Mouse (Mus musculus): ENCODE data around the gene Rnf5.
A peak's percentile ranks its signal among the peaks of the same experiment; 100 is the strongest.

Gene Rnf5

GRCm38 (mm10) chr17:34605609-34606008 lies 2.1 kb upstream of the Rnf5 start:
- DNase-seq (ENCODE audit: low read depth) = peak; percentile 96

GRCm38 (mm10) chr17:34604511-34605237 lies 1.2 kb upstream of the Rnf5 start:
- peak; percentile 69 for DNase-seq (ENCODE audit: low read depth)

- DNase-seq (ENCODE audit: low read depth) = peak; percentile 100
Measured at GRCm38 (mm10) chr17:34604061-34604508, 595 bp upstream of the Rnf5 start, which contains the start of gene Agpat1. Agpat1 (plus strand) TSS chr17:34604262.

GRCm38 (mm10) chr17:34601796-34602195 lies 1.7 kb downstream of the Rnf5 start:
- DNase-seq (ENCODE audit: low read depth) = no peak

- no peak for DNase-seq (ENCODE audit: low read depth)
Measured at GRCm38 (mm10) chr17:34599891-34600290, 3.6 kb downstream of the Rnf5 start.

- no peak for DNase-seq (ENCODE audit: low read depth)
Measured at GRCm38 (mm10) chr17:34597566-34598095, 5.9 kb downstream of the Rnf5 start, which contains the start of gene Ager. Ager (plus strand) TSS chr17:34597862.

- DNase-seq (ENCODE audit: low read depth) = no peak
Measured at GRCm38 (mm10) chr17:34596098-34596497, 7.4 kb downstream of the Rnf5 start.

- DNase-seq (ENCODE audit: low read depth) = no peak
Measured at GRCm38 (mm10) chr17:34593752-34594525, 9.6 kb downstream of the Rnf5 start.

- peak; percentile 67 for DNase-seq (ENCODE audit: low read depth)
Measured at GRCm38 (mm10) chr17:34592581-34593549, 10.6 kb downstream of the Rnf5 start.

- DNase-seq (ENCODE audit: low read depth) = peak; percentile 90
Measured at GRCm38 (mm10) chr17:34591994-34592375, 11.5 kb downstream of the Rnf5 start.

GRCm38 (mm10) chr17:34591029-34591993 lies 12.2 kb downstream of the Rnf5 start, which contains the start of gene Pbx2:
Pbx2 (plus strand) TSS chr17:34591266.
- peak; percentile 57 for DNase-seq (ENCODE audit: low read depth)

GRCm38 (mm10) chr17:34590154-34590987 lies 13.1 kb downstream of the Rnf5 start:
- peak; percentile 42 for DNase-seq (ENCODE audit: low read depth)

GRCm38 (mm10) chr17:34589681-34590101 lies 13.8 kb downstream of the Rnf5 start, which contains the start of gene Gpsm3:
Gpsm3 (plus strand) TSS chr17:34589806.
- peak; percentile 80 for DNase-seq (ENCODE audit: low read depth)

- DNase-seq (ENCODE audit: low read depth) = no peak
Measured at GRCm38 (mm10) chr17:34589206-34589605, 14.3 kb downstream of the Rnf5 start.

GRCm38 (mm10) chr17:34588767-34589166 lies 14.7 kb downstream of the Rnf5 start:
- peak; percentile 24 for DNase-seq (ENCODE audit: low read depth)

- DNase-seq (ENCODE audit: low read depth) = peak; percentile 54
Measured at GRCm38 (mm10) chr17:34587814-34588213, 15.7 kb downstream of the Rnf5 start.

GRCm38 (mm10) chr17:34587423-34587811 lies 16.1 kb downstream of the Rnf5 start:
- peak; percentile 92 for DNase-seq (ENCODE audit: low read depth)

- DNase-seq (ENCODE audit: low read depth) = peak; percentile 86
Measured at GRCm38 (mm10) chr17:34586796-34587422, 16.6 kb downstream of the Rnf5 start.

All from 416B (cell line).